Mouse (Mus musculus): Measurements from ENCODE around the gene Gm49380.

Gm49380 gene

DNA sequence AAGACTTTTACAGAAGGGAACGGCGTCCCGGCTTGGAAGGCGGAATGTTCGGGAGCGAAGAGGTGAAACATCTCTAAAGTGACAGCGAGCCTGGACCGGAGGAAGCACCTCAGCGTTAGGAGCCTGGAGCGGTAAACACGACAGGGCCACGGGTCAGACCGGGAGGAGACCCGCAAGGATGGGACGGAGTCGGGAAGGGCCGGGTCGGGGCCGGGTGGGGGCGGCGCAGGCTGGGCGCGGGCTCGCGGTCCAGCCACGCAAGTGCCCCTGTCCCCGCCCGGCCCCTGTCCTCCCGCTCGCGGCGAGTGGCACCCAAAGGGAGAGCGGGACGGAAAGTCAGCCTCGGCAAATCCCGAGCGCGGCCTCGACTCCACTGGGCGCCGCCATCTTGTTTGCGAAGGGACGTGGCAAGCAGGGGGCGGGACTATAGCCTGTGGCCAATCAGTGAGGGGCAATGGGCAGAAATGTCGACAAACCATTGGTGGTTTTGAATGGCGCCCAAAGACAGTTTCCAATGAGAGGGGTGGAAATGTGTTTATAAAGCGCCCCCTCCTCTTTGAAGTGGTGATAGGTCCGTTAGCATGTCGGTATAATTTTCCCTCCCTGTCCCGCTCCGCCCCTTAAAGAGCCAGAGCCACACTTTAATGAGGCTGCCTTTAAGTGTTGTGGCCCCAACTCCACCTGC lies at the start of gene Gm49380, which contains the start of gene Rnf26:
Gm49380 (minus strand) TSS at position 396 of the 685 bp plus-strand sequence.
Rnf26 (minus strand) TSS at position 413 of the 685 bp plus-strand sequence.
- DNase-seq (ENCODE audit: extremely low read depth, low read depth, low spot score), result peak; percentile 94

DNA sequence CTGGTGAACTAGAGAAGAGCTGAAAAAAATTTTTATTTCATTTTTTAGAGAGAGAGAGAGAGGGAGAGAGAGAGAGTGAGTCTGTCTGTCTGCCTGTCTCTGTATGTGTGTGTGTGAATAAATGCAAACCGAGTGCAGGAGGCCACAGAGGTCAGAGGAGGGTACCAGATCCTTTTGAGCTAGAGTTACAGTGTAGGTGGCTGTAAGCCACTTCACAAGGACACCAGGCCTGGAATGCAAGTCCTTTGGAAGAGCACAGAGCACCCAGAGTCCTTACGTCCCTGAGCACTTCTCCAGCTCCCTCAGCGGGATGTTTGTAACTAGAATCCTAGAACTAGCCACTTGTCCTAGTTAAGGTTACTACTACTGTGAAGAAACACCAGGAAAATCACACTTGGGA lies 46.6 kb upstream of the Gm49380 start:
- DNase-seq (ENCODE audit: extremely low read depth, low read depth, low spot score), result no peak

DNA sequence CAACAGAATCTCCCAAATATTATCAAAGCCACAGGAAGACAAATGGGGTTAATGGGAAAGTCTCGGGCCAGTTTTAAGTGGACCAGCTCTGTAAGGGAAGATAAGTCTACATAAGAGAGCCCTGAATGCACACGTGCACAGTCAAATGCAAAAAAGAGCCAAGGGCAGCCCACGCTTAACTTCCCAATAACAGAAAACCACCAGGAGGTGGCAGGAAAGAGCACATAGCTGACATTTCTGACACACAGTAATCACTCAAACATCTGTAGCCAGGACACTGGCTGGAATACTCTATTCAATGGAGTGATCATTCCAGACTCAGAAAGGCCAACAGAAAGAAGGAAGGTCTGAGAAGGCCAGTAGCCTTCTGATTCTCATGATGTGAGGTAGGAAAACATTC lies 34.0 kb upstream of the Gm49380 start:
- no peak for DNase-seq (ENCODE audit: extremely low read depth, low read depth, low spot score)

DNA sequence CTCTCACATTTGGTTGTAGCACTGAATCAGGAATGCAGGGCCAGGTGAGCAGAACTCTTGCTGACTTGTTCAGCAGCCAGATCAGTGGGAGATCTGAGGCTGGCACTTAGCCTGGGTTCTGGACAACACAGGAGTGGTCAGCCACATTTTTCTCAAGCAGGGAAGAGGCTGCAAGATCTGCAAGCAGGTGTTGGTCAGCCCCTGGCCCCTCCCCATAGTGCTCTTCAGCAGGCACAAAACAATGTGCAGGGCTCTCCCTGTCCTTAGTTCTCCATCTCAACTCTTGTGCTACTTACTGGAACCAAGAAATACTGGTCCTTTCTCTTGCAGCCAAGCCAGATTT lies 31.4 kb upstream of the Gm49380 start:
- DNase-seq (ENCODE audit: extremely low read depth, low read depth, low spot score), result no peak

DNA sequence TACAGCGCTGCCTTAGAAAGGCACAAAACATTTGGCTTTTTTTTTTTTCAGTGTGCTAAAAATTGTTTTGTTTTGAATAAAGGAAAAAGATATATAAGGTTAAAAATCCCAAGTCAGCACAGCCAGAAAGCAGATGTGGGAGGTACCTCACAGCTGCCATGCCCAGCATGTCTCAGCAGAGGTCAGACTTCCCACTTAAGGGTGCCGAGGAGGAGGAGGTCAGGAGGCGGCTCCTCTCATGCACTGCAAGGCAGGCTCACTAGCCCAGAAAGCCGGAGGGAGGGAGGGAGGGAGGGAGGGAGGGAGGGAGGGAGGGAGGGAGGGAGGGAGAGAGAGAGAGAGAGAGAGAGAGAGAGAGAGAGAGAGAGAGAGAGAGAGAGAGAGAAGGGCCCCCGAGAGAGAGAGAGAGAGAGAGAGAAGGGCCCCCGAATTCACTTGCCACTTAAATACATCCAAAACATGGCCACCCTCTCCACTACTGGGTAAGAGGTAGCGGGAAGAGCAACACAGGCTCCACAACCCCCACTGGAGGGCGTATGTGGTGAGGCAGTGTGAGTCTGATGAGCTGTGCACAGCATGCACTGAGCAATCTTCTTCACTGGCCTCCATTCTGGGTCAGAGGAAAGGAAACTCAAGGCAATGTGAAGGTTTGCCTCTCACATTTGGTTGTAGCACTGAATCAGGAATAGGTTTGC lies 30.9 kb upstream of the Gm49380 start:
- no peak for DNase-seq (ENCODE audit: extremely low read depth, low read depth, low spot score)

DNA sequence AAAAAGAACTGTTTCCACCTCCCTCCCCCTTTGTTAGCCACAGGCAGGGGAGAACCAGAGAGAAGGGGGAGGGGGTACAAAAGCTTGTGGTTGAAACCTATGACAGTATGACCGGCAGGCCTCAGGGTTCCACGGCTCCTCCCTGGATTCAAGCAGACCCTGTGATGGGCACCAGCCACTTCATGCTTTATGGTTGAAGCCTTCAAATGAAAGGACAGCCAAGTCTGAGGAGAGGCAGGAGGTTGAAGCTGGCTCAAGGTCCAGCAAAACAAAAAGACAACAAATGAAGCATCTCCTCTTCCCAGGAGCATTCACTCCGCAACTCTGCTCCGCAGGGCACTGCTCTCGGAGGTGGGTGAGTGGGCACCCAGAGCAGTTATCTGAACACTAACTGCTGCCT lies 30.1 kb upstream of the Gm49380 start:
- no peak for DNase-seq (ENCODE audit: extremely low read depth, low read depth, low spot score)

DNA sequence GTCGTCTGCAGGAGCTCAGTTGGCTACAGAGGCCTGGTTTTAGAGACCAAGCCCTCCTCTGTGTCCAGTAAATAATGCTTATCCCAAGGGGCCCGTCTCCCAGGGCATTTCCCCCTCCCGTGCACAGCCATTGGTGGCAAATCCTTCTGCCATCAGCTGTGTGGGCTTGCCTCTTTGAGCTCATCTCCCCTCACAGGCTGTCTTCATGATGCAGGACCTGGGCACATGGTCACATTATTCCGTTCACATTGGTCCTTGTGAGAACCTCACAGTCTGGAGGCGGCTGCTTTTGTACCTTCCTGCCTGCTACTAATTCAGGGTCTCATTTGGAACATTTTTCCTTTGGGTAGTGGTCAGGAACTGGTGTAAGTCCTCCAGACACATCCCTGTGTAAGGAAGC lies 28.7 kb upstream of the Gm49380 start:
- no peak for DNase-seq (ENCODE audit: extremely low read depth, low read depth, low spot score)

DNA sequence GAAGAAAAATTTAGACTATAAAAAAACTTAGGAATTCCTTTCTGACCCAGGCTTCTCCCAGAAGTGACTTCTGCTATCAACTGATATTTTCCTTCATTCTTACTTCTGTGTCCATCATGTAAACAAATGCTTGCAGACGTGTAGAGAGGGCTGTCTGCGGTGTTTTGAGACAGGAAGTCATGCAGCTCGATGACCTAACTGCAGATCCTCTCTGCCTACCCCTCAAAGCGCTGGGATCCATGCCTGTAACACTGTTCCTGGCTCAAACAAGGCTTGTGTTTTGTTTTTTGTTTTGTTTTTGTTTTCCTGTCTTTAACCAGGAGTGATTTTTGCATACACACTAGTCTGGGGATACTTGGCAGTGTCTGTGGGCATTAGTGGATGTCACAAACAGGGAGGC lies 24.5 kb upstream of the Gm49380 start:
- no peak for DNase-seq (ENCODE audit: extremely low read depth, low read depth, low spot score)

DNA sequence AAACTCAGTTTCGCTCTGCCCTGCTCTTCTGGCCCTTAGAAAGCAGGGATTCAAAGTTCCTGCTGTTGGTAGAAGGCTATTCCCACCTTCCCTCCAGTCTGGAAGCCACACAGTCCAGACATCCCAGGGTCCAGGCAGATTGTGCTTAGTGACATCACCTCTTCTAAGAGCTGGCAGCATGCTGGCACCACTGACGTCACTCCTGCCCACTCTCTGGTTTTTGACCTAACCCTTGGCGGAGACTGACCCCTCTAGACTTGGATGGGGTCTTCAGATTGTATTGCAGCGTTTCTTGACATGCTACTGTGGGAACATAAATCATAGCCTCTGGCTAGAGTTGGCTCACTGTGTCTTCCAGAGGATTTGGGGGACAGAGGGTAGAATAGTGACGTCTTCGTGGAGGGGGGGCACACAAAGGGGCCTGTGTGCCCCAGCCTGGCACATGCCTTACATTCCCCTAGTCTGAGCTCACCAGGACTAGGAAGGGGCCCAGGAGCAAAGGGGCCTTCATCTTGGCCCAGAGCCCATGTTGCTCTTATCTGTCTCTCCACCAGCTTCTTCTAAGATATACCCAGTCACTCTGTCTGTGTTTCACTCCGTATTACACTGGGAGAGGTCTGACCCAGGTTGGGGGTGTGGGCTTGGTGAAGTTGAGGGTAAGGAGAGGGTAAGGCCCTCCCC lies 22.6 kb upstream of the Gm49380 start:
- no peak for DNase-seq (ENCODE audit: extremely low read depth, low read depth, low spot score)

DNA sequence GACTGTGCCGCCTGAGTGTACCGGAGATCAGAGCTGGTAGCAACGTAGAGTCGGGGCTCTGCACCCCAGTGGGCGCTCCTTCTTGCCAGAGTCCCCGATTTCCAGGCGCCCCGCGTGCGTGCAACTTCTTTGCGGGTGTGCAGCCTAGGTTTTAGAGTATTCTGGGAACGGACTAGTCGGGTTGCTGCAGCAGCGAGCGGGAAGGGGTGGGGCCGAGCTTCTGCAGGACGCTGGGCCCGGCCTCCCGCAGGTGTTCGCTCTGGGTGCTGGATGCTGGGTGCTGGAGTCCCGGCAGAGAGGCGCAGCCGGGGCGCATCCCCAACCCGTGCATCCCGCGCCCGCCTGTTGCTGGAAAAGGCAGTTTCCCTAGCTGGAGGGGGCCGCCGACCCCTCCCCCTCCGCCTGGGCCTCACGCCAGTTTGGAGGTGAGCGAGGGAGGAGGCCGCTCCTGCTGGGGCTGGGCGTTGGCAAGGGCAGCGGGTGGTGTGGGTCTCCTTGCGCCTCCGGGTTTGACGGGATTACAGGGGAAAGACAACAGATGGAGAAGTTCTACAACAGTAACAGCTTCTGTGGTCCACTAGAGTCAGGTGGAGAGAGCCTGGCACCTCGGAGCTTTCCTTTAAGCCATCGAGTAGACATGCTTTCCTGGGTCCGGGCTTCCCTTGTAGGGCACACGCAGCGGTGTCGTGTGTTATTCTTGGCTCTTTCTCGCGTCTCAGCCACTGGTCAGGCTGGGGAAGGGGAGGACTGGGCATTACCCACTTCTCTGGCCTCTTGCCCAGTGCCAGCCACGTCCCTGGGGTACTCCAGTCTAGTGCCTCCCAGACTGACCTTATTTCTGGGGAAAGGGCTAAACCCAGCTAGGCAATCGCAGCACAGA lies 21.8 kb upstream of the Gm49380 start:
- DNase-seq (ENCODE audit: extremely low read depth, low read depth, low spot score), result no peak

DNA sequence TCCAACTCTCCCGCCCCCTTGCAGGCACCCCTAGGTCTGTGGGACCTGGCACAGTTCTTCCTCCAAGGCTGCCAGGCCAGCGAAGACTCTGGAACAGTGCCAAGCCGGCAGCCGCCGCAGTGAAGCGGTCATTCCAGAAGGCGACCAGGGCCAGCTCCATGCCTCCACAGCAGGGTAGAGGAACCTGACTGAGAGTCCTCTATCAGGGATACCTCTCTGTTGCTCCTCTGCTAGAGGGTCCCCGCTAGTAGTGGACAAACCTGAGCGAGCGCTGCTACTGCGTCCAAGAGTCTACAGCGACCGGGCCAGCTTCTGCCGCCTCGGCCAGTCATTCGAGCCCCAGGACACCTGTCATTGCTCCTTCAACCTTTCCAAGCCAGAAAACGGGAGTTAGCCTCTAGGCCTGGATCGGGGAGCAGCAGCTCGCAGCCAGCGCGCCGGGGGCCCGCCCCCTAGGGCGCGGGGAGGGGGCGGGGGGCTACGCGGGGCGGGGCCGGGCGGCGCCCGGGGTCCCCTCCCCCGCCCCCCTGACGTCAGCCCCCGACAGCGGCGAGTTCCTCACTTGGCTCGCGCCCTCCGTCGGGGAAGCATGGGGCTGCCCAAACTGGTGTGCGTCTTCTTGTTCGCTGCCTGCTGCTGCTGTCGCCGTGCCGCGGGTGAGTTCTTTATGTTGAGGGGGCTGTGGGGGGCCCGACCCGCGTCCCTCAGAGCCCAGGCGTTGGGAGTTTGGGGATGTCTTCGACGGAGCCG lies 21.0 kb upstream of the Gm49380 start, which contains the start of gene Mcam:
Mcam (plus strand) TSS at position 369 of the 750 bp plus-strand sequence.
- no peak for DNase-seq (ENCODE audit: extremely low read depth, low read depth, low spot score)

DNA sequence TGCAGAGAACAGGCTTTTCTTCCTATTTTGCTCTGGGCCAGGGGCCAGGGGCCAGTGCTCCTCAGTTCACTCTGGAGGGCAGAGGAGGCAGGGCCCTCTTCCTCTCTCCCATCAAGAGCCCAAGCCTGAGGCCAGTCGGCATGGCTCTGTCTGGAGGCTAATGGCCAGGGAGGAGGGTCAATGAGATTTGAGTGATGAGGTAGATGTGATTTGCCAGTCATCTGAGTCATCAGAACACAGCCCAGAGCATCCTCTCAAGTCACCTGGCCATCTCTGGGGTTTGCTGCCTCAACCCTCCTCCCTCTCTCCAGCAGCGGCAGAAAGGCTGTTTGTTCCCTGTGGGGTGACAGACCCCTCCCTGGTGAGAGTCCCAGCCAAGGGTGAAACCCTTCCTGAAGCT lies 20.0 kb upstream of the Gm49380 start:
- no peak for DNase-seq (ENCODE audit: extremely low read depth, low read depth, low spot score)

DNA sequence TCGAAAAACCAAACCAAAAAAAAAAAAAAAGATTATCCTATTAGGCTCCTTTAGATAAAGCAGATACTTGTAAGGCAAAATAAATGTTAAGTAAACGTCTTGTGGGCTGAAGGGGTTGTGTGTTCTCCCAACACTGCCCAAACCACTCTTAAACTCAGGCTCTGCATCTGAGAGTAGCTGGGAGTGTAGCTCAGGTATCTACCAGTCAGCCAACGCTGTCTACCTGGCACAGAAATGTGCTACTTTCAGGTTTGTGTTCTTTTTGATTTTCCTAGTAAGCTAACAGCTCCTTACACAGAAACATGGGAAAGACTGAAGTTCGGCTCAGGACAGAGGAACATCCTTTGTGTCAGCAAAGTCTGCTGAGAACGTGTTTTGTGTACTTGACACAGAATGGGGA lies 18.9 kb upstream of the Gm49380 start:
- DNase-seq (ENCODE audit: extremely low read depth, low read depth, low spot score), result no peak

DNA sequence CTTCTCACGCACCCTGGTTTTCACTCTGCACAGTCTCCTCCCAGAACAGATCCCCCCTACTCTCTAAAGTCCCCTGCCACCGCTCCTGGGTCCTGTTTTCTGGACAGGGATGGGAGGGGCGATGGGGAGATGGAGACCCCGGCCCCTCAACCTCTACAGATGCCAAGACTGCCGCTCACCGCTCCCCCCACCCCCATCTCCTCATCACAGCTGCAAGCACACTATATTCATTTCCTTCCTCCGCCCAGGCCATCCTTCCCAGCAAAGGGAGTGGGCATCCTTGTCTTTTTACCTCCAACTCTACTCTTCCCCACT lies 17.9 kb upstream of the Gm49380 start:
- no peak for DNase-seq (ENCODE audit: extremely low read depth, low read depth, low spot score)

DNA sequence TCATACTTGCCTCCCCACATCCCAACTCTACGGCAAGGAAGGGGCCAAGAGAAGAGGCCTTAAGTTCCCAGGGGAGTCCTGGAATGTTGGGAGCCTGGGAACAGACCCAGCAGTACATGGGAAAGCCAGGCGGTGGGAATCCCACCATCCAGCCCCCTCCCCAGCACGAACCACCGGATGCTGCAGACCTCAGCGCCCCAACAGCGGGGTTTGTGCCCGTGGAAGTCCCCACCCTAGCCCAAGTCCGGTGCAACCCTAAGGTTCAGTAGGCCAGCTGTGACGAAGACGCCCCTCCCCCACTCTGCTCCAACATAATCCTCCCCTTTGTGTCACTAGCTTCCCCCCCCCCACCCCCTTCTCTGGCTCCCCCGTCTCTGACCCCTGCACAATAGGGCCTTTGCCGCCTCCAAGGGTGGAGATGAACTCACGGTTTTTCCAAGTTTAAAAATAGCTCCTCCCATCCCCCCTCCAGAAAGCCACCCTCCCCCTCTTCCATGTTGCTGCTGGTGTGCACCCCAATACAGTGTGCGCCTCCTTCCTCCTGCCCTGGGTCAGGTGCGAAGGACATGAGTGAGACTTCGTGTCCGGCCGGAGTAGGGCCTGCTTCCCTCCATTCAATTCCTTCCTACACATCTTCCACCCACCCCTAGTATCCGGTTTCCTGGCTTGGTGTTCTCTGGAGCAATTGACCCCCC lies 17.4 kb upstream of the Gm49380 start:
- no peak for DNase-seq (ENCODE audit: extremely low read depth, low read depth, low spot score)

DNA sequence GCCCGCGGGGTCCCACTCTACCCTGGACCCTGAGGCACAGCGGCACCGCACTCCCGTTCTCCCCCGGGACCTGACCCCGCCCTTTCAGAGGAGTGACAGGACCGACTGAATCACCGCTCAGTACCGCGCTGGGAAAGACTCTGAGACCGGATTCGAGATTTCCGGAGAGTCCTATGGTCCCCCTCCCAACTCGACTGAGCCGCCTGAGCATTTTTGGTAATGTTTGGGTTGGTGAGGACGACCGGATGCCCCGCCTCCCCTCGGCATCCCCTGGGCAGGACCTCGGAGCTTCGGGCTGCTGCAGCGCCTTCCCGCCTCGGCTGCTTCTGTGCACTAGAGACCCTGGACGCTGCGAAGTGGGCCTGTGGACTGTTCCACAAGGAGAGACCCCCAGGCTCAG lies 16.7 kb upstream of the Gm49380 start:
- no peak for DNase-seq (ENCODE audit: extremely low read depth, low read depth, low spot score)

DNA sequence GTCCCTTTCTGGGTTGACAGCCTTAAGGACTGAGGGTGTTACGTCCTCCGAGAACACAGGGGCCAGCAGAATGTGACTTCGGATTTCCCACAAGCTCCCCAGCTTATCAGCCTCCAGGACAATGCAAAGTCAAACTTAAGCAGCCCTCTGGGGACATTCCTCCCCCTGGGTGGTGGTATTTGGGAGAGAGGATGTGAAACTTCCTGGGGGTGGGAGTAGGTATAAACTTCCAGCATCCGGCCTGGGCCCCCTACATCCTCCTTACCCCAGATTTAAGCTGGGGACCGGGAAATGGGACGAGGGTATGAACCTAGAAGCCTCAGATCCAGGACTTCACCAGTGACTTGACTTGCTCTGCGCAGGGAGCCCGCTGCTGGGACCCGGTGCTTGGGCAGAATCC lies 16.3 kb upstream of the Gm49380 start:
- no peak for DNase-seq (ENCODE audit: extremely low read depth, low read depth, low spot score)

DNA sequence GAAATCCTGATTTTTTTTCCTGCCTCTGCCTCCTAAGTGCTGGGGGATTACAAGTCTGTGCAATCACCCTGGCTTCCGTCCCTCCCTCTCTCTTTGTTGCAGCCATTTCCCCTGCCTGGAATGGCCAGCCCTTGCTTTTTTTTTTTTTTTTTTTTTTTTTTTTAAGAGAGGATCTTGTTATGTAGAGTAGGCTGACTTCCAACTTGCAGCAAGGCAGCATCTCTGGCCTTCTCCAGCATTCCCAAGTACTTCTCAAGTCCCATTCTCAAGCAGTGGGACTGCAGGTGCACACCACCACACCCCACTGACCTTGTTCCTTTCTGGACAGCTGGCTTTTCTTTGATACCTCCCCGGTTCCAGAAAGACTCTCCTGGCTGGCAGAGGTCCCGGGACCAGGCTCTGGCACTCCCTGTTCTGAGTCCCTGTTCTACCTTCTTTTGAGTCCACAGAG lies 14.1 kb upstream of the Gm49380 start:
- no peak for DNase-seq (ENCODE audit: extremely low read depth, low read depth, low spot score)

DNA sequence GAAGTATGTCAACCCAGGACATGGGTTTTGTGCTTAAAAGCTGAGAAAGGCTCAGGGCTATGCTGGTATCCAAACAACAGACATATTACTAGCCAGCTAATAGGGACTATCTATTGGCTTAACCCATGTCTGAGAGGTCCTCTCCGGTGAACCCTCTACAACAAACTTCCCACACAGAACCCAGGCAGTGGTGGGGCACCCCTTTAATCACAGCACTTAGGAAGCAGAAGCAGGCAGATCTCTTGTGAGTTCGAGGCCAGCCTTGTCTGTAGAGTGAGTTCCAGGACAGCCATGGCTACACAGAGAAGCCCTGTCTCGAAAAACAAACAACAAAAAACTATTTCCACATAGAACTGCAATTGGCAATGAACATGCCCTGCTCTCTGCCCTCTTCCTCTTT lies 13.4 kb upstream of the Gm49380 start:
- no peak for DNase-seq (ENCODE audit: extremely low read depth, low read depth, low spot score)
